Mouse (Mus musculus): Measurements from ENCODE around the gene Ankmy2. TPM values are rescaled to one million over a fixed set of nuclear protein-coding genes. Genes with fewer than 3 reads are reported as not detected.

Gene Ankmy2
- polyA plus RNA-seq, 1 experiment = 15.3 TPM

DNA sequence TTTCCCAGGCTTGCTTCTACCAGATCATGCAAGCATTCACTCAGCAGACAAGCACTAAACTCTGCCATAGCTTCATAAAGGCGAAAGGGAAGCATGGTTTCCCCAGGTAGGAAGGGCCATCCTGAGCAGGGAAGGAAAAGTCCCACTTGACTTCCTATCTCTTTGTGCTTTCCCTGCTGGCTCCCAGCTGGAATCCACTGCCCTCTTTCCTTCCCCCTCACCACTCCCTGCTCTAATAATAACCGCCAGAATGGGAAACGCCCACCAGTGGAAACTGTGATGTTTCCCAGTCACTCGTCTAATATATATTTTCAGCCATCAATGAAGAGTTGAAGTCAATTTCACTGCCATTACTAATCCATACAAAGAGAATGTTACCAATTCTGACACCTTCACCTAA lies 67.5 kb downstream of the Ankmy2 start:
- H3K4me3 ChIP-seq (replicated peaks; ENCODE audit: control insufficient read depth, low read depth, low read length) = no peak overlapping the region
- no peak for TF ChIP-seq CTCF (IDR thresholded peaks at IDR 0.05; ENCODE audit: control insufficient read depth, insufficient read depth, low read length)
- TF ChIP-seq POLR2A (IDR thresholded peaks at IDR 0.05; ENCODE audit: borderline replicate concordance, control insufficient read depth, low read depth, low read length) = no peak
- no peaks in the 10 kb centered on the region for H3K4me1 ChIP-seq (ENCODE audit: control insufficient read depth, insufficient read depth, low read length)
- WGBS = 79% methylated on average over 4 of the region's 4 CpGs
- no peak overlapping the region for H3K27ac ChIP-seq (ENCODE audit: control insufficient read depth, insufficient read depth, low read depth, low read length, poor library complexity)

DNA sequence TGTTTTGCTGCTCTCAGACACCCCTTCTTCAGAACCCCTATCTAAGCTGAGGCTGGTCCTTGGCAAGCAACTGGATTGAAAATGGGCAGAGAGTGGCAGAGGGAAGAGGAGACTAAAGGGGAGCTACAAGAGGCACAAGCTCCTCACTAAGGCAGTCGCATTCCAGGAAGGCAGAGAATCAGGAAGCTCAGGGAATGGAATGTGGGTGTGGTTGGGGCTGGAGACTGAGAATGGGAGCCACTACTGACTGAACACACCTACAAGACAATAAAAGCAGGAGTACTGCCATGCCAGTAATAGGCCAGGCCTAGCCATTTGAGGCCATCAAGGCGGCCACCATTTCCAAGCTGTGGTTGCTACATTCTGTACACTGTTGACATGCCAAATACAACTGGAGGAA lies 74.5 kb downstream of the Ankmy2 start:
- no peak overlapping the region for H3K4me3 ChIP-seq (replicated peaks; ENCODE audit: control insufficient read depth, low read depth, low read length)
- WGBS = 87% methylated on average over 2 of the region's 2 CpGs
- no peak overlapping the region for H3K27ac ChIP-seq (ENCODE audit: control insufficient read depth, insufficient read depth, low read depth, low read length, poor library complexity)
- TF ChIP-seq POLR2A (IDR thresholded peaks at IDR 0.05; ENCODE audit: borderline replicate concordance, control insufficient read depth, low read depth, low read length) (no peak), CTCF (IDR thresholded peaks at IDR 0.05; ENCODE audit: control insufficient read depth, insufficient read depth, low read length) (no peak)
- no peaks in the 10 kb centered on the region for H3K4me1 ChIP-seq (ENCODE audit: control insufficient read depth, insufficient read depth, low read length)

DNA sequence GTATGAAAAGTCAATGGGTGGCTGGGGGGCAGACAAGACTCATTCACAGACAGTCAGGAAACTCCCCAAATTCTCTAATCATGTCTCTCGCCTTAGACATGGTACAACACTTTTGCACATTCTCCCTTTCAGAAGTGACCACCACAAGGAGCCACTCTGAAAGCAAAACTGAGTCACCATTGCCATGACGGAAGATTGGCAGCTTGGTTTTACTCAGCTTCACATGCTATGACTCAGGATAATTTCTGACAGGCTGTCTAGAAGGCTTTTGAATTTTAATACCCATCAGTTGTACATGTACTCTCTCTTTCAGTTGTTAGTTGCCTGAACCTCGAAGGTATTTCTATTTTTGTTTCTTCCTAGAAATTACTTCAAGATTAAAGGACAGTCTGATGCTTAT lies 84.3 kb downstream of the Ankmy2 start:
- TF ChIP-seq POLR2A (IDR thresholded peaks at IDR 0.05; ENCODE audit: borderline replicate concordance, control insufficient read depth, low read depth, low read length) = no peak
- TF ChIP-seq CTCF (IDR thresholded peaks at IDR 0.05; ENCODE audit: control insufficient read depth, insufficient read depth, low read length) = no peak
- Histone ChIP-seq H3K27ac (ENCODE audit: control insufficient read depth, insufficient read depth, low read depth, low read length, poor library complexity) (no peak overlapping the region), H3K4me1 (ENCODE audit: control insufficient read depth, insufficient read depth, low read length) (no peaks in the 10 kb centered on the region), H3K4me3 (replicated peaks; ENCODE audit: control insufficient read depth, low read depth, low read length) (no peak overlapping the region)
- 61% methylated on average over 3 of the region's 3 CpGs for WGBS

Other genes starting within 250 kb of the Ankmy2 start
- gene Agr3, start 231.5 kb upstream of the Ankmy2 start, polyA plus RNA-seq (2011; ENCODE audit: insufficient read depth, insufficient read length, low replicate concordance, missing spikeins) = not detected in 2 replicates
- gene Agr2, start 164.2 kb upstream of the Ankmy2 start, polyA plus RNA-seq (2011; ENCODE audit: insufficient read depth, insufficient read length, low replicate concordance, missing spikeins) = not detected in 2 replicates
- 18.3 and 22.2 TPM in 2 replicates for gene Tspan13, start 114.6 kb upstream of the Ankmy2 start, polyA plus RNA-seq (2011; ENCODE audit: insufficient read depth, insufficient read length, low replicate concordance, missing spikeins)
- gene Bzw2, start 966 bp downstream of the Ankmy2 start, polyA plus RNA-seq (2011; ENCODE audit: insufficient read depth, insufficient read length, low replicate concordance, missing spikeins) = 25.9 and 26.6 TPM in 2 replicates
- not detected in 2 replicates for gene Lrrc72, start 96.3 kb downstream of the Ankmy2 start, polyA plus RNA-seq (2011; ENCODE audit: insufficient read depth, insufficient read length, low replicate concordance, missing spikeins)
- gene Sostdc1, start 157.0 kb downstream of the Ankmy2 start, polyA plus RNA-seq (2011; ENCODE audit: insufficient read depth, insufficient read length, low replicate concordance, missing spikeins) = not detected in 2 replicates
- 0.75 and 1.4 TPM in 2 replicates for gene Ispd, start 224.3 kb downstream of the Ankmy2 start, polyA plus RNA-seq (2011; ENCODE audit: insufficient read depth, insufficient read length, low replicate concordance, missing spikeins)
- not detected in 2 replicates for gene D630036H23Rik, start 225.1 kb downstream of the Ankmy2 start, polyA plus RNA-seq (2011; ENCODE audit: insufficient read depth, insufficient read length, low replicate concordance, missing spikeins)

Data from bone marrow, adult 2 months (tissue).